Mouse (Mus musculus) CH12.LX (cell line): ENCODE data around the gene Mgat3. TPM values are rescaled to one million over a fixed set of nuclear protein-coding genes. Genes with fewer than 3 reads are reported as not detected.
A peak's percentile ranks its signal among the peaks of the same experiment; 100 is the strongest.

ENCODE experiments used
- DNase-seq: peaks from one replicate; pipeline ENCODE4 v3.0.0-alpha.2; 2013; ENCODE audit errors: extremely low read depth
- H3K27ac ChIP-seq: 2 replicates; pipeline ENCODE4 v1.5.1; 2012; ENCODE audit warnings: low read depth, mild to moderate bottlenecking, control low read depth, moderate library complexity; ENCODE audit not compliant: insufficient read depth
- H3K27me3 ChIP-seq: replicated peaks from 2 replicates; pipeline ENCODE3; 2012; ENCODE audit warnings: inconsistent platforms
- H3K36me3 ChIP-seq, 2 experiments: replicated peaks in 1 of 2; 2 replicates each; pipeline versions ENCODE3 to v1.6.1; 2012; ENCODE audit warnings: inconsistent platforms in 1 of 2, low read length in 1 of 2, mild to moderate bottlenecking in 1 of 2, mixed read lengths in 1 of 2, moderate library complexity in 1 of 2; ENCODE audit not compliant: control insufficient read depth in 1 of 2, insufficient read depth in 1 of 2
- H3K4me1 ChIP-seq, 2 experiments: 2 replicates each; pipeline ENCODE4 v1.6.1; 2012; ENCODE audit warnings: inconsistent platforms in 1 of 2, moderate library complexity in 1 of 2; ENCODE audit not compliant: insufficient read depth in 2 of 2, control insufficient read depth in 1 of 2
- H3K4me2 ChIP-seq: 2 replicates; pipeline ENCODE4 v1.6.1; 2012; ENCODE audit warnings: low read depth, mild to moderate bottlenecking, control low read depth; ENCODE audit not compliant: poor library complexity, insufficient read depth, severe bottlenecking
- H3K4me3 ChIP-seq, 3 experiments: fragments of 150-350 bp in 1 of 3; sonication (generic) in 1 of 3; replicated peaks in 1 of 3; 2 replicates each; pipeline versions ENCODE3 to v1.5.1; 2011 to 2012; ENCODE audit warnings: low read depth in 2 of 3, low read length in 2 of 3, mild to moderate bottlenecking in 2 of 3, moderate library complexity in 2 of 3, control low read depth in 1 of 3, improper control_type of control experiment in 1 of 3, inconsistent platforms in 1 of 3, mixed read lengths in 1 of 3; ENCODE audit not compliant: poor library complexity in 1 of 3
- H3K79me2 ChIP-seq: replicated peaks from 2 replicates; pipeline ENCODE4 v1.6.1; 2012; ENCODE audit warnings: mild to moderate bottlenecking, moderate library complexity; ENCODE audit not compliant: control insufficient read depth, poor library complexity, insufficient read depth, severe bottlenecking; ENCODE audit errors: extremely low read depth
- H3K9ac ChIP-seq: 2 replicates; pipeline ENCODE4 v1.6.1; 2012; ENCODE audit warnings: low read depth, mild to moderate bottlenecking, control low read depth, moderate library complexity; ENCODE audit not compliant: insufficient read depth
- H3K9me3 ChIP-seq: replicated peaks from 2 replicates; pipeline ENCODE3; 2012; ENCODE audit warnings: low read length, inconsistent platforms, mixed read lengths
- BHLHE40 ChIP-seq: IDR thresholded peaks from 2 replicates; pipeline ENCODE4 v1.6.1; 2011; ENCODE audit warnings: mild to moderate bottlenecking, low read depth, low read length, improper control_type of control experiment
- CHD1 ChIP-seq: IDR thresholded peaks from 2 replicates; pipeline ENCODE4 v1.6.1; 2012; ENCODE audit warnings: low read depth, low read length, improper control_type of control experiment, inconsistent platforms
- CHD2 ChIP-seq: IDR thresholded peaks from 2 replicates; pipeline ENCODE4 v1.6.1; 2011; ENCODE audit warnings: low read length, improper control_type of control experiment
- CTCF ChIP-seq, 2 experiments: IDR thresholded peaks in 1 of 2; conservative IDR thresholded peaks in 1 of 2; 2 replicates each; pipeline ENCODE4 v1.5.1; 2011 to 2012; ENCODE audit warnings: low read depth in 2 of 2, low read length in 2 of 2, improper control_type of control experiment in 1 of 2, inconsistent platforms in 1 of 2, mild to moderate bottlenecking in 1 of 2, moderate library complexity in 1 of 2
- E2F4 ChIP-seq: IDR thresholded peaks from 2 replicates; pipeline ENCODE4 v1.6.1; 2011; ENCODE audit warnings: low read depth, low read length, improper control_type of control experiment; ENCODE audit not compliant: insufficient replicate concordance
- ELF1 ChIP-seq: IDR thresholded peaks from 2 replicates; pipeline ENCODE4 v1.6.1; 2014; ENCODE audit warnings: low read depth, mild to moderate bottlenecking, inconsistent platforms, low read length, improper control_type of control experiment
- EP300 ChIP-seq: IDR thresholded peaks from 2 replicates; pipeline ENCODE4 v1.6.1; 2011; ENCODE audit warnings: low read length, improper control_type of control experiment
- ETS1 ChIP-seq: conservative IDR thresholded peaks from 2 replicates; pipeline ENCODE4 v1.6.1; 2012; ENCODE audit warnings: low read depth, mild to moderate bottlenecking, inconsistent platforms, low read length, improper control_type of control experiment, moderate library complexity
- GABPA ChIP-seq: IDR thresholded peaks from 2 replicates; pipeline ENCODE4 v1.6.1; 2012; ENCODE audit warnings: low read depth, low read length, improper control_type of control experiment, inconsistent platforms; ENCODE audit not compliant: insufficient replicate concordance
- HCFC1 ChIP-seq: IDR thresholded peaks from 2 replicates; pipeline ENCODE4 v1.6.1; 2012; ENCODE audit warnings: low read depth, mild to moderate bottlenecking, inconsistent platforms, low read length, improper control_type of control experiment
- IRF4 ChIP-seq: IDR thresholded peaks from 2 replicates; pipeline ENCODE4 v1.6.1; 2014; ENCODE audit warnings: low read depth, mild to moderate bottlenecking, inconsistent platforms, low read length, improper control_type of control experiment
- JUN ChIP-seq: IDR thresholded peaks from 2 replicates; pipeline ENCODE4 v1.6.1; 2011; ENCODE audit warnings: low read depth, mild to moderate bottlenecking, low read length, improper control_type of control experiment, moderate library complexity; ENCODE audit not compliant: insufficient read depth
- JUND ChIP-seq: conservative IDR thresholded peaks from 2 replicates; pipeline ENCODE4 v1.6.1; 2011; ENCODE audit warnings: low read depth, low read length, improper control_type of control experiment
- KAT2A ChIP-seq: IDR thresholded peaks from 2 replicates; pipeline ENCODE4 v1.6.1; 2012; ENCODE audit warnings: low read length, improper control_type of control experiment, inconsistent platforms; ENCODE audit not compliant: insufficient replicate concordance
- MAFK ChIP-seq: IDR thresholded peaks from 2 replicates; pipeline ENCODE4 v1.6.1; 2011; ENCODE audit warnings: low read length, improper control_type of control experiment; ENCODE audit not compliant: insufficient replicate concordance
- MAX ChIP-seq: IDR thresholded peaks from 2 replicates; pipeline ENCODE4 v1.6.1; 2011; ENCODE audit warnings: low read length, improper control_type of control experiment
- MAZ ChIP-seq: IDR thresholded peaks from 2 replicates; pipeline ENCODE4 v1.6.1; 2012; ENCODE audit warnings: low read depth, mild to moderate bottlenecking, inconsistent platforms, low read length, improper control_type of control experiment, moderate library complexity
- MEF2A ChIP-seq: IDR thresholded peaks from 2 replicates; pipeline ENCODE4 v1.6.1; 2014; ENCODE audit warnings: low read depth, mild to moderate bottlenecking, inconsistent platforms, low read length, improper control_type of control experiment, borderline replicate concordance
- MXI1 ChIP-seq: IDR thresholded peaks from 2 replicates; pipeline ENCODE4 v1.6.1; 2011; ENCODE audit warnings: mild to moderate bottlenecking, low read depth, low read length, improper control_type of control experiment
- MYC ChIP-seq: IDR thresholded peaks from 2 replicates; pipeline ENCODE4 v1.6.1; 2011; ENCODE audit warnings: low read depth, mild to moderate bottlenecking, improper control_type of control experiment, low read length
- NELFE ChIP-seq: IDR thresholded peaks from 2 replicates; pipeline ENCODE4 v1.6.1; 2011; ENCODE audit warnings: low read depth, low read length, improper control_type of control experiment
- NRF1 ChIP-seq: IDR thresholded peaks from 2 replicates; pipeline ENCODE4 v1.6.1; 2014; ENCODE audit warnings: low read depth, mild to moderate bottlenecking, inconsistent platforms, low read length, improper control_type of control experiment, moderate library complexity
- PAX5 ChIP-seq: IDR thresholded peaks from 2 replicates; pipeline ENCODE4 v1.6.1; 2012; ENCODE audit warnings: low read length, inconsistent platforms, mixed read lengths
- POLR2A ChIP-seq: IDR thresholded peaks from 2 replicates; pipeline ENCODE4 v1.6.1; 2011; ENCODE audit warnings: low read depth, mild to moderate bottlenecking, improper control_type of control experiment, low read length
- POLR2AphosphoS2 ChIP-seq: IDR thresholded peaks from 2 replicates; pipeline ENCODE4 v1.6.1; 2011; ENCODE audit warnings: low read depth, low read length, improper control_type of control experiment
- RAD21 ChIP-seq: IDR thresholded peaks from 2 replicates; pipeline ENCODE4 v1.6.1; 2011; ENCODE audit warnings: low read depth, mild to moderate bottlenecking, low read length, improper control_type of control experiment, moderate library complexity
- RCOR1 ChIP-seq: conservative IDR thresholded peaks from 2 replicates; pipeline ENCODE4 v1.6.1; 2012; ENCODE audit warnings: low read depth, mild to moderate bottlenecking, inconsistent platforms, low read length, improper control_type of control experiment
- SIN3A ChIP-seq: IDR thresholded peaks from 2 replicates; pipeline ENCODE4 v1.6.1; 2012; ENCODE audit warnings: low read length, improper control_type of control experiment, inconsistent platforms
- SMC3 ChIP-seq: IDR thresholded peaks from 2 replicates; pipeline ENCODE4 v1.6.1; 2011; ENCODE audit warnings: low read depth, low read length, improper control_type of control experiment
- TBP ChIP-seq: conservative IDR thresholded peaks from 2 replicates; pipeline ENCODE4 v1.6.1; 2011; ENCODE audit warnings: low read depth, low read length, improper control_type of control experiment
- TCF12 ChIP-seq: IDR thresholded peaks from 2 replicates; pipeline ENCODE4 v1.6.1; 2014; ENCODE audit warnings: low read depth, mild to moderate bottlenecking, inconsistent platforms, low read length, improper control_type of control experiment
- USF1 ChIP-seq: IDR thresholded peaks from 2 replicates; pipeline ENCODE4 v1.6.1; 2014; ENCODE audit warnings: low read depth, mild to moderate bottlenecking, inconsistent platforms, low read length, improper control_type of control experiment
- USF2 ChIP-seq: conservative IDR thresholded peaks from 2 replicates; pipeline ENCODE4 v1.6.1; 2011; ENCODE audit warnings: low read depth, low read length, improper control_type of control experiment
- ZC3H11A ChIP-seq: IDR thresholded peaks from 2 replicates; pipeline ENCODE4 v1.6.1; 2012; ENCODE audit warnings: low read depth, mild to moderate bottlenecking, inconsistent platforms, low read length, improper control_type of control experiment
- ZKSCAN1 ChIP-seq: IDR thresholded peaks from 2 replicates; pipeline ENCODE4 v1.6.1; 2012; ENCODE audit warnings: low read depth, inconsistent platforms, low read length, improper control_type of control experiment, borderline replicate concordance
- ZMIZ1 ChIP-seq: IDR thresholded peaks from 2 replicates; pipeline ENCODE4 v1.6.1; 2012; ENCODE audit warnings: low read depth, mild to moderate bottlenecking, inconsistent platforms, low read length, improper control_type of control experiment
- ZNF384 ChIP-seq: IDR thresholded peaks from 2 replicates; pipeline ENCODE4 v1.6.1; 2012; ENCODE audit warnings: low read depth, low read length, improper control_type of control experiment, inconsistent platforms
- dilution Hi-C: fragments of 300-500 bp; cut with MboI; formaldehyde crosslinking; loops from 2 replicates; pipeline ENCODE4 v1.14.3; 2020; ENCODE audit warnings: low sequenced_read_pairs; ENCODE audit not compliant: extremely low pct_unique_long_range_greater_than_20kb, extremely low pct_ligation_motif_present
- in situ Hi-C: fragments of 300-500 bp; cut with MboI; formaldehyde crosslinking; loops from 3 replicates; pipeline ENCODE4 v1.14.3; 2019; ENCODE audit warnings: low sequenced_read_pairs, low pct_ligation_motif_present, low pct_unique_long_range_greater_than_20kb, mixed read lengths
- polyA plus RNA-seq: library from polyadenylated mRNA; unstranded; fragments of >175 nt; gene quantifications from 2 replicates; pipeline ENCODE4 v1.2.1, GENCODE M21; 2012; ENCODE audit warnings: low read depth; ENCODE audit not compliant: insufficient read length
- total RNA-seq, 2 experiments: library from RNA; depleted of rRNA; stranded (reverse); fragments of 300-350 nt in 1 of 2; fragments of >200 nt in 1 of 2; gene quantifications; 2 replicates each; pipeline ENCODE4 v1.2.3; 2012 to 2014

Mgat3 gene
- total and polyA plus RNA-seq, 3 experiments = 0.09 to 0.36 (median 0.21) TPM

DNA sequence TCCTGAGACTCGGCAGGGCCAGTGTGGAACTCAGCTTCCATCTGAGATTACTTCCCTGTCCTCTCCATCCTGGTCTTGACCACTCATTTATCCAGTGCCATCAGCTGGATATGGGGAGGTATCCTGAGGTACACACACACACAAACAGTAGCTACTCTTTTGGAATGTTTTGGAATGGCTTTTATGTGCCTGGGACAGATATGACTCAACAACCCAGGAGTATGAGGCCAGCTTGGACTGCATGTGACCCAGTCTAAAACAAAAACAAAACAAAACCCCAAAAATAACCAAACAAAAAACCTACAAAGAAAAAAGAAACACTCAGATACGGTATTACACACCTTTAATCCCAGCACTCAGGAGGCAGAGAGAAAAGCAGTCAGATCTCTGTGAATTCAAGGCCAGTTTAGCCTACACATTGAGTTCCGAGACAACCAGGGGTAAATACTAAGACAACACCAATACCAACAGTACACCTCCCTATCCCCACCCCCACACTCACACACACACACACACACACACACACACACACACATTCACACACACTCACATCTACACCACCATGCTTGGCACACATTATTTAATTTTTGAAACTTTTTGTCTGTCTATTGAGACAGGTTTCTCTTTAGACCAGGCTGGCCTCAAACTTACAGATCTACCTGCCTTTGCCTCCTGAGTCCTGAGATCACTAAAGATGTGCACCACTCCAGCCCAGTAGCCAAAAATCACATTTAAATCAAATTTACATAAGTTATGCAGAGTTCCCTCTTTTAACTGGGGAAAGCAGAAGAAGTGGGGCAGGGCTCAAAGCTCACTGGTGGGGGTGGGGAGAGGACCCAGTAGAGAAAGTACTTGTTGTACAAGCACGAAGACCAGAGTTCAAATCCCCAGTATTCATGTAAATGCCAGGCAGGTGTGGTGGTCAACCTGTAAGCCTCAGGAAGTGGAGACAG lies 46.5 kb downstream of the Mgat3 start:
- no peaks in the 10 kb centered on the region for H3K79me2 ChIP-seq
- in situ Hi-C loops (loop anchor here (5.0 to 10.0 kb wide), 2 partner anchors 37 to 125 kb away; partner anchors contain the start of genes Atf4, Rpl3 and Syngr1), dilution Hi-C loops (no loop called here)
- H3K27ac ChIP-seq = peak overlapping the region; percentile 93
- H3K27me3 ChIP-seq = peaks cover under 1% of the 10 kb centered on the region
- peak overlapping the region; percentile 64 for H3K4me2 ChIP-seq
- H3K36me3 ChIP-seq = peaks cover 0 to 1% of the 10 kb centered on the region in 2 experiments
- H3K9me3 ChIP-seq = no peaks in the 10 kb centered on the region
- peak overlapping the region; percentile 29 to 49 (median 30) for H3K4me3 ChIP-seq
- DNase-seq = peak; percentile 77
- H3K9ac ChIP-seq = peak overlapping the region; percentile 58
- peaks cover 10 to 34% of the 10 kb centered on the region in 2 experiments for H3K4me1 ChIP-seq
- TF ChIP-seq ZKSCAN1 = no peak
- TF ChIP-seq ZC3H11A = no peak
- TF ChIP-seq MYC = no peak
- no peak for TF ChIP-seq NRF1
- TF ChIP-seq MAX = no peak
- TF ChIP-seq CHD2 = no peak; the same call in none of the 2 replicates
- peak; percentile 58 for TF ChIP-seq ETS1
- TF ChIP-seq RAD21 = no peak
- peak; percentile 57; the same call in 1 of the 2 replicates for TF ChIP-seq MEF2A
- TF ChIP-seq PAX5 = no peak
- TF ChIP-seq TBP = peak; percentile 60
- no peak for TF ChIP-seq E2F4
- no peak for TF ChIP-seq CTCF (conservative IDR thresholded peaks at IDR 0.05 in 1 of 2, IDR thresholded peaks at IDR 0.05 in 1 of 2; ENCODE audit: low read depth in 2 of 2, low read length in 2 of 2)
- TF ChIP-seq IRF4 = peak; percentile 62
- peak; percentile 74 for TF ChIP-seq BHLHE40
- no peak for TF ChIP-seq KAT2A
- peak; percentile 68 for TF ChIP-seq SIN3A
- no peak for TF ChIP-seq POLR2A
- no peak for TF ChIP-seq USF2
- TF ChIP-seq POLR2AphosphoS2 = no peak
- TF ChIP-seq ZMIZ1 = no peak
- peak; percentile 15; the same call in 1 of the 2 replicates for TF ChIP-seq ELF1
- peak; percentile 83 for TF ChIP-seq CHD1
- TF ChIP-seq MAFK = no peak
- TF ChIP-seq MAZ = peak; percentile 61; the same call in 1 of the 2 replicates
- no peak for TF ChIP-seq EP300
- TF ChIP-seq USF1 = no peak
- no peak; the same call in 1 of the 2 replicates for TF ChIP-seq TCF12
- peak; percentile 36; the same call in 1 of the 2 replicates for TF ChIP-seq NELFE
- 0 out of 2 replicates have a peak, but pooled peaks have one; percentile 5 for TF ChIP-seq ZNF384
- TF ChIP-seq JUN = no peak
- TF ChIP-seq RCOR1 = 0 out of 2 replicates have a peak, but pooled peaks have one; percentile 24
- peak; percentile 8 for TF ChIP-seq HCFC1
- no peak; the same call in 1 of the 2 replicates for TF ChIP-seq JUND
- 0 out of 2 replicates have a peak, but pooled peaks have one; percentile 28 for TF ChIP-seq MXI1
- TF ChIP-seq SMC3 = no peak
- no peak for TF ChIP-seq GABPA
